ENCODE assay signal across 3 mouse cellular contexts in genomic region chr6:95296025-95296424, GRCm38 (mm10).
A peak's percentile ranks its signal among the peaks of the same experiment; 100 is the strongest.
TF ChIP-seq lines count a peak whose summit lies in the region.

No protein-coding gene starts in this region.

TF ChIP-seq in CH12.LX, 34 proteins besides CTCF, POLR2A, EP300 and RAD21:
- TF ChIP-seq MAFK (IDR thresholded peaks at IDR 0.05; ENCODE audit: insufficient replicate concordance, low read length) = peak; percentile 87
- no peak for TF ChIP-seq BHLHE40 (IDR thresholded peaks at IDR 0.05; ENCODE audit: low read depth, low read length)

TF ChIP-seq in ES-E14, 5 proteins besides CTCF, POLR2A, EP300 and RAD21:
- TF ChIP-seq HCFC1 (IDR thresholded peaks at IDR 0.05; ENCODE audit: borderline replicate concordance, insufficient read depth, low read length) (no peak), ZC3H11A (IDR thresholded peaks at IDR 0.05; ENCODE audit: borderline replicate concordance, low read depth, low read length) (no peak), MAFK (IDR thresholded peaks at IDR 0.05; ENCODE audit: insufficient read depth, low read depth, low read length) (peak; percentile 93), CHD2 (IDR thresholded peaks at IDR 0.05; ENCODE audit: low read depth, low read length) (no peak), ZNF384 (IDR thresholded peaks at IDR 0.05; ENCODE audit: low read depth, low read length) (no peak)

TF ChIP-seq in MEL, 35 proteins besides CTCF, POLR2A, EP300 and RAD21:
- TF ChIP-seq MAFK (IDR thresholded peaks at IDR 0.05; ENCODE audit: borderline replicate concordance, low read depth, low read length) (peak; percentile 65; the same call in 1 of the 2 replicates), E2F4 (IDR thresholded peaks at IDR 0.05; ENCODE audit: borderline replicate concordance, low read depth, low read length) (no peak), SMC3 (IDR thresholded peaks at IDR 0.05; ENCODE audit: low read depth, low read length) (no peak)
